Mouse (Mus musculus) gastrocnemius, postnatal 36 days (tissue): Measurements from ENCODE around the gene Mmp19. TPM values are rescaled to one million over a fixed set of nuclear protein-coding genes. Genes with fewer than 3 reads are reported as not detected.
"Not testable (repeated sequence)": the region's sequence is repeated elsewhere in the genome, so short reads cannot be mapped to it uniquely, and the experiment has no call there.

Source experiments
- DNase-seq, 2 experiments: peaks; one replicate each; pipeline ENCODE4 v3.0.0; 2022
- intact Hi-C: fragments of 180-260 bp; cut with DNase I; formaldehyde crosslinking; loops from one replicate; pipeline ENCODE4 v1.15.1; 2025
- total RNA-seq, 2 experiments: library from RNA; stranded (reverse); gene quantifications; 2 replicates each; pipeline ENCODE4 v1.2.3; 2021

Gene Mmp19
- total RNA-seq, 2 experiments from 2014 or later, result 0.92 to 2.6 TPM

GRCm38 (mm10) chr10:128795581-128795980 lies 4.9 kb downstream of the Mmp19 start:
- DNase-seq, result no peak
- intact Hi-C loops, result no loop called here

- no peak for DNase-seq
- intact Hi-C loops, result no loop called here
Observed at GRCm38 (mm10) chr10:128798676-128799075, 8.0 kb downstream of the Mmp19 start.

GRCm38 (mm10) chr10:128801981-128802495 lies 11.3 kb downstream of the Mmp19 start:
- DNase-seq, result no peak
- intact Hi-C loops, result no loop called here

- intact Hi-C loops, result no loop called here
- DNase-seq, result no peak
Observed at GRCm38 (mm10) chr10:128802956-128803355, 12.2 kb downstream of the Mmp19 start.

- DNase-seq, result no peak
- intact Hi-C loops, result no loop called here
Observed at GRCm38 (mm10) chr10:128803361-128803760, 12.7 kb downstream of the Mmp19 start.

- intact Hi-C loops, result no loop called here
- DNase-seq, result peak; percentile 38 to 57
Observed at GRCm38 (mm10) chr10:128803771-128804270, 13.1 kb downstream of the Mmp19 start, which contains the start of gene Dnajc14. TSS of gene Dnajc14 (plus strand) at chr10:128804062.

- peak; percentile 34 to 58 for DNase-seq
- intact Hi-C loops, result no loop called here
Observed at GRCm38 (mm10) chr10:128804271-128805091, 13.8 kb downstream of the Mmp19 start, which contains the start of gene Tmem198b. TSS of gene Tmem198b (minus strand) at chr10:128804370.

- intact Hi-C loops, result no loop called here
- peak; percentile 93 to 96 for DNase-seq
Observed at GRCm38 (mm10) chr10:128805092-128806000, 14.6 kb downstream of the Mmp19 start.

- no peak for DNase-seq
- intact Hi-C loops, result no loop called here
Observed at GRCm38 (mm10) chr10:128806086-128806485, 15.4 kb downstream of the Mmp19 start.

GRCm38 (mm10) chr10:128807018-128807417 lies 16.3 kb downstream of the Mmp19 start:
- no peak for DNase-seq
- intact Hi-C loops, result no loop called here

- intact Hi-C loops, result no loop called here
Observed at GRCm38 (mm10) chr10:128817033-128817432, 26.3 kb downstream of the Mmp19 start, which contains the start of gene Sarnp. TSS of gene Sarnp (plus strand) at chr10:128817333.

GRCm38 (mm10) chr10:128820217-128820616 lies 29.5 kb downstream of the Mmp19 start:
- DNase-seq, result no peak
- intact Hi-C loops, result no loop called here

More at GRCm38 (mm10) chr10:128817033-128817432, 26.3 kb downstream of the Mmp19 start, which contains the start of gene Sarnp:
- no peak for DNase-seq

GRCm38 (mm10) chr10:128821358-128822056 lies 30.8 kb downstream of the Mmp19 start, which contains the start of gene Ormdl2:
TSS of gene Ormdl2 (minus strand) at chr10:128821645.
- intact Hi-C loops, result no loop called here
- DNase-seq, result peak; percentile 97 to 98

GRCm38 (mm10) chr10:128822135-128822534 lies 31.4 kb downstream of the Mmp19 start:
- intact Hi-C loops, result no loop called here
- DNase-seq, result no peak

- DNase-seq, intact Hi-C loops: not testable (repeated sequence)
Observed at GRCm38 (mm10) chr10:128823087-128823486, 32.4 kb downstream of the Mmp19 start.

- intact Hi-C loops, result no loop called here
- no peak for DNase-seq
Observed at GRCm38 (mm10) chr10:128823821-128824220, 33.1 kb downstream of the Mmp19 start.

- DNase-seq, result no peak
- intact Hi-C loops, result no loop called here
Observed at GRCm38 (mm10) chr10:128837400-128837799, 46.7 kb downstream of the Mmp19 start.

GRCm38 (mm10) chr10:128839434-128839833 lies 48.7 kb downstream of the Mmp19 start:
- intact Hi-C loops, result no loop called here
- DNase-seq, result no peak

GRCm38 (mm10) chr10:128840612-128841011 lies 49.9 kb downstream of the Mmp19 start:
- intact Hi-C loops, result loop anchor here (10.0 kb wide), 1 partner anchor 134 kb away; no protein-coding TSS in a partner anchor
- no peak for DNase-seq

GRCm38 (mm10) chr10:128843260-128843659 lies 52.5 kb downstream of the Mmp19 start:
- intact Hi-C loops, result loop anchor here (10.0 kb wide), 1 partner anchor 132 kb away; no protein-coding TSS in a partner anchor
- no peak for DNase-seq
